Mouse (Mus musculus) liver, embryonic 14.5 days (tissue): ENCODE results near the gene Gm37240.

Experiments used
- CTCF ChIP-seq: IDR thresholded peaks from 2 replicates; pipeline ENCODE4 v1.5.1; 2016; ENCODE audit warnings: antibody characterized with exemption, low read depth, control low read depth
- EP300 ChIP-seq: IDR thresholded peaks from 2 replicates; pipeline ENCODE4 v1.6.1; 2016; ENCODE audit warnings: antibody characterized with exemption, low read depth

GRCm38 (mm10) chr3:85564603-85565002 is 322.7 kb downstream of the Gm37240 start:
- TF ChIP-seq CTCF (no peak; the same call in 1 of the 2 replicates), EP300 (no peak)
